In genomic region chr9:61435191-61435989, GRCm38 (mm10) we compare ENCODE assay signal across 8 mouse cellular contexts.
DNase-seq lines count a peak whose midpoint lies in the region; ATAC-seq and TF ChIP-seq lines count a peak whose summit lies in the region.

No protein-coding gene starts in this region.

- H3K27ac ChIP-seq in kidney, embryonic 16.5 days (ENCODE audit: low read length) = no peak overlapping the region
- peak overlapping the region; percentile 8; the same call in 1 of the 2 replicates for H3K27ac ChIP-seq in forebrain, embryonic 13.5 days
- no peak overlapping the region for H3K27ac ChIP-seq in intestine, postnatal 0 days (ENCODE audit: low read depth, low read length)
- H3K27ac ChIP-seq in cerebellum, adult 2 months (ENCODE audit: insufficient read depth, low read length) = no peak overlapping the region

- H3K4me3 ChIP-seq in kidney, embryonic 16.5 days (ENCODE audit: low read length) = no peak overlapping the region
- no peak overlapping the region for H3K4me3 ChIP-seq in forebrain, embryonic 13.5 days
- H3K4me3 ChIP-seq in intestine, postnatal 0 days (ENCODE audit: low read depth, low read length) = no peak overlapping the region
- H3K4me3 ChIP-seq in cerebellum, adult 2 months (replicated peaks; ENCODE audit: insufficient read depth, low read depth, low read length) = no peak overlapping the region

- H3K4me2 ChIP-seq in kidney, embryonic 16.5 days (replicated peaks; ENCODE audit: low read depth, low read length) = no peak overlapping the region
- no peak overlapping the region for H3K4me2 ChIP-seq in forebrain, embryonic 13.5 days
- no peak overlapping the region for H3K4me2 ChIP-seq in intestine, postnatal 0 days (replicated peaks; ENCODE audit: low read depth)

- WGBS in kidney, embryonic 16.5 days = 44% methylated on average over 8 of the region's 8 CpGs
- 35% methylated on average over 8 of the region's 8 CpGs for WGBS in forebrain, embryonic 13.5 days
- 41% methylated on average over 8 of the region's 8 CpGs for WGBS in intestine, postnatal 0 days
- WGBS in cerebellum, adult 2 months = 88% methylated on average over 8 of the region's 8 CpGs

- no peaks in the 10 kb centered on the region for H3K36me3 ChIP-seq in kidney, embryonic 16.5 days (ENCODE audit: insufficient read depth, low read length)
- H3K36me3 ChIP-seq in forebrain, embryonic 13.5 days (ENCODE audit: poor library complexity, severe bottlenecking) = no peaks in the 10 kb centered on the region
- no peaks in the 10 kb centered on the region for H3K36me3 ChIP-seq in intestine, postnatal 0 days (ENCODE audit: control insufficient read depth, insufficient read depth)

- peak; percentile 28 for DNase-seq in kidney, postnatal 14 days
- DNase-seq in WW6 (ENCODE audit: low read depth, low spot score) = peak; percentile 42
- no peak for DNase-seq in cerebellum, adult 2 months

- TF ChIP-seq POLR2A in cerebellum, adult 2 months (IDR thresholded peaks at IDR 0.05; ENCODE audit: borderline replicate concordance, insufficient read depth, low read length) = no peak

- no peak for TF ChIP-seq CTCF in intestine, postnatal 0 days (IDR thresholded peaks at IDR 0.05; ENCODE audit: low read depth)
- no peak for TF ChIP-seq CTCF in cerebellum, adult 2 months (IDR thresholded peaks at IDR 0.05; ENCODE audit: borderline replicate concordance, insufficient read depth, low read depth, low read length)

- no peaks in the 10 kb centered on the region for H3K9me3 ChIP-seq in kidney, embryonic 16.5 days (ENCODE audit: low read length)
- H3K9me3 ChIP-seq in forebrain, embryonic 13.5 days (replicated peaks) = no peaks in the 10 kb centered on the region
- H3K9me3 ChIP-seq in intestine, postnatal 0 days (ENCODE audit: control insufficient read depth) = no peaks in the 10 kb centered on the region

- no peaks in the 10 kb centered on the region for H3K27me3 ChIP-seq in kidney, embryonic 16.5 days (ENCODE audit: insufficient read depth, low read length)
- H3K27me3 ChIP-seq in forebrain, embryonic 13.5 days = peaks cover 44% of the 10 kb centered on the region
- H3K27me3 ChIP-seq in intestine, postnatal 0 days (replicated peaks; ENCODE audit: control insufficient read depth, insufficient read depth, low read length) = 0 out of 2 replicates have a peak, but pooled peaks cover 4% of the 10 kb centered on the region
- no peaks in the 10 kb centered on the region for H3K27me3 ChIP-seq in cerebellum, adult 2 months (ENCODE audit: control insufficient read depth, insufficient read depth, low read length)

- no peak for ATAC-seq in kidney, embryonic 16.5 days (ENCODE audit: low FRiP score, low TSS enrichment)
- peak; percentile 26; the same call in 1 of the 2 replicates for ATAC-seq in forebrain, embryonic 13.5 days
- ATAC-seq in intestine, postnatal 0 days = peak; percentile 67
- peak; percentile 39; the same call in 1 of the 2 replicates for ATAC-seq in megakaryocyte progenitor cell, adult 5-6 weeks (replicated peaks; ENCODE audit: poor library complexity)
- ATAC-seq in megakaryocyte-erythroid progenitor cell, adult 5-6 weeks (replicated peaks; ENCODE audit: low FRiP score, low TSS enrichment, poor library complexity, severe bottlenecking) = no peak

- no peak overlapping the region for H3K9ac ChIP-seq in kidney, embryonic 16.5 days (replicated peaks; ENCODE audit: low read length)
- H3K9ac ChIP-seq in forebrain, embryonic 13.5 days = no peak overlapping the region
- no peak overlapping the region for H3K9ac ChIP-seq in intestine, postnatal 0 days (ENCODE audit: low read depth, low read length)

- H3K4me1 ChIP-seq in kidney, embryonic 16.5 days (ENCODE audit: insufficient read depth, low read length) = peaks cover 12% of the 10 kb centered on the region
- peaks cover 28% of the 10 kb centered on the region for H3K4me1 ChIP-seq in forebrain, embryonic 13.5 days
- H3K4me1 ChIP-seq in intestine, postnatal 0 days (replicated peaks; ENCODE audit: control insufficient read depth, insufficient read depth, low read length) = no peaks in the 10 kb centered on the region
- peaks cover 11% of the 10 kb centered on the region for H3K4me1 ChIP-seq in cerebellum, adult 2 months (ENCODE audit: control insufficient read depth, insufficient read depth, low read length)

Comparison
In these comparisons a context has a peak if more than half of its experiments do, and no peak if none do; other contexts are left out.
1. DNase-seq: peak in kidney, postnatal 14 days (single experiment) and WW6 (single experiment); none in cerebellum, adult 2 months (0 of 2).
2. ATAC-seq: peak in forebrain, embryonic 13.5 days (single experiment), intestine, postnatal 0 days (single experiment) and megakaryocyte progenitor cell, adult 5-6 weeks (single experiment); none in kidney, embryonic 16.5 days (single experiment) and megakaryocyte-erythroid progenitor cell, adult 5-6 weeks (single experiment).